8 mouse cellular contexts compared by ENCODE assay signal in the genomic region with DNA sequence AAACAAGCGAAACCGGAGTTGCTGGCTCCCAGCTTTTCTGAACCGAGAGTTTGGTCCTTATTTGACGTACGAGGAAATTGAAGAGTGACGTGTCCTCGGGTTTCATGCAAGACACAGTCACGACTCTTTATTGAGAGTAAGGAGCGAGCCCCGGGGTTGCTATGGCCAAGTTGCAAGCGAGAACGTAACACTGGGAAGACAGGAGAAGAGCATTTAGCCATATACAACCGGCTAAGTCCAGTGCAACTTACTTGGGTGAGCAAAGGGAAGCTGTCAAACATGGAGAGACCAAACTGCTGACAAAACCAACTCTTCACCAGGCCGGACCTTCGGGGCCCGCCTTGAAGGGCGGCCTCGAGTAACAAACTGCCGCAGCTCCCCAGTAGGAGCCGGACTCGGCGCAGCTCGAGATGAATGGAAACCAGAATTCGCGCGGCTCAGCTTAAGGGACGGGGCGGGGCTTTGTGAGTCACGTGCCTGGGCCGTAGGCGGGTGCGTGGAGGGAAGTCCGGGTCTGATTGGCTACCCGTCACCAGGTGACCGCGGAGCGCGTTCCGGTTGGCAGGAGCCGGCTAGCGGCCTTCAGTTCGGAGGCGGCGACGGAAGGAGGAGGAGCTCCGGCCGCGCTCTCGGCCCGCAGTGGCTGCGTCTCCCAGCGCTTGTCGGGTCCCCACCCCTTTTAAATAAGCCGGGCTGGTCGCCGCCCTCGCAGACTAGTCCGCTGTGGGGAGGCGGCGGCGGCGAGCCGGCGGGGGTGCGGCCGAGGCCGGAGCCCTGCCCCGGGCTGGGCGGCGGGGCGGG. TPM values are rescaled to one million over a fixed set of nuclear protein-coding genes. Genes with fewer than 3 reads are reported as not detected.
A peak's percentile ranks its signal among the peaks of the same experiment; 100 is the strongest.
DNase-seq lines count a peak whose midpoint lies in the region; ATAC-seq and TF ChIP-seq lines count a peak whose summit lies in the region.

A gene (plus strand): TSS at position 243 of the 801 bp plus-strand sequence.

- peak within 1 kb of the TSS; percentile 82 for H3K4me2 ChIP-seq in lung, postnatal 0 days (replicated peaks; ENCODE audit: low read depth, low read length)

- under 1% methylated on average over 71 of the region's 71 CpGs for WGBS in hindbrain, embryonic 10.5 days
- WGBS in lung, postnatal 0 days: 0% methylated on average over 49 of the region's 71 CpGs

- DNase-seq in MN1 (ENCODE audit: low spot score): peak; percentile 97
- peak; percentile 98 for DNase-seq in cerebellum, adult 9-10 months
- peak; percentile 99 for DNase-seq in hindbrain, embryonic 10.5 days (ENCODE audit: low spot score)
- DNase-seq in layer of hippocampus, adult 9-11 months: peak; percentile 99
- peak; percentile 99 for DNase-seq in lung, postnatal 0 days (ENCODE audit: low spot score)
- DNase-seq in ovary, postnatal 14 days (ENCODE audit: low spot score): peak; percentile 95
- DNase-seq in thymus, postnatal 14 days: peak; percentile 98

- H3K4me1 ChIP-seq in hindbrain, embryonic 10.5 days (replicated peaks): peaks cover 27% of the 10 kb centered on the region
- H3K4me1 ChIP-seq in lung, postnatal 0 days (ENCODE audit: insufficient read depth, low read depth, low read length): peaks cover 9% of the 10 kb centered on the region; the same call in 1 of the 2 replicates

- no peaks in the 10 kb centered on the region for H3K36me3 ChIP-seq in hindbrain, embryonic 10.5 days
- H3K36me3 ChIP-seq in lung, postnatal 0 days (ENCODE audit: insufficient read depth, low read length): no peaks in the 10 kb centered on the region

- peak; percentile 99 for ATAC-seq in frontal cortex, adult (ENCODE audit: low TSS enrichment)
- peak; percentile 98 for ATAC-seq in lung, postnatal 0 days

- TF ChIP-seq EP300 in lung, postnatal 0 days (IDR thresholded peaks at IDR 0.05): no peak

- H3K9ac ChIP-seq in lung, postnatal 0 days (replicated peaks; ENCODE audit: low read depth): peak within 1 kb of the TSS; percentile 64

- no peak for TF ChIP-seq CTCF in lung, postnatal 0 days (IDR thresholded peaks at IDR 0.05)

- no peaks in the 10 kb centered on the region for H3K9me3 ChIP-seq in hindbrain, embryonic 10.5 days
- no peaks in the 10 kb centered on the region for H3K9me3 ChIP-seq in lung, postnatal 0 days (ENCODE audit: low read length)

- peak within 1 kb of the TSS; percentile 86 for H3K4me3 ChIP-seq in hindbrain, embryonic 10.5 days
- H3K4me3 ChIP-seq in lung, postnatal 0 days (ENCODE audit: low read depth, low read length): peak within 1 kb of the TSS; percentile 81

- no peaks in the 10 kb centered on the region for H3K27me3 ChIP-seq in hindbrain, embryonic 10.5 days (ENCODE audit: insufficient read depth, poor library complexity, severe bottlenecking)
- no peaks in the 10 kb centered on the region for H3K27me3 ChIP-seq in lung, postnatal 0 days (replicated peaks; ENCODE audit: insufficient read depth, low read length)

- H3K27ac ChIP-seq in hindbrain, embryonic 10.5 days: peak within 1 kb of the TSS; percentile 93
- H3K27ac ChIP-seq in lung, postnatal 0 days (ENCODE audit: low read length): peak within 1 kb of the TSS; percentile 79

RNA-seq across cellular contexts. Expression of the gene that starts here (rescaled TPM):
- polyA plus RNA-seq in hindbrain, embryonic 10.5 days (2016; fragmentation: Nextera tagmentation; extraction: Ambion mirVana): 6.6 and 7.9 TPM in 2 replicates
- polyA plus RNA-seq in lung, postnatal 0 days (2015; fragmentation: Nextera tagmentation; extraction: Ambion mirVana): 3.9 and 4.5 TPM in 2 replicates

Comparison
In these comparisons a context has a peak if more than half of its experiments do, and no peak if none do; other contexts are left out.
1. Peak in every context shown above with its lines: DNase-seq, ATAC-seq, H3K4me3 ChIP-seq and H3K27ac ChIP-seq.